Comparison of ENCODE assay signal across 9 mouse cellular contexts in the genomic region with DNA sequence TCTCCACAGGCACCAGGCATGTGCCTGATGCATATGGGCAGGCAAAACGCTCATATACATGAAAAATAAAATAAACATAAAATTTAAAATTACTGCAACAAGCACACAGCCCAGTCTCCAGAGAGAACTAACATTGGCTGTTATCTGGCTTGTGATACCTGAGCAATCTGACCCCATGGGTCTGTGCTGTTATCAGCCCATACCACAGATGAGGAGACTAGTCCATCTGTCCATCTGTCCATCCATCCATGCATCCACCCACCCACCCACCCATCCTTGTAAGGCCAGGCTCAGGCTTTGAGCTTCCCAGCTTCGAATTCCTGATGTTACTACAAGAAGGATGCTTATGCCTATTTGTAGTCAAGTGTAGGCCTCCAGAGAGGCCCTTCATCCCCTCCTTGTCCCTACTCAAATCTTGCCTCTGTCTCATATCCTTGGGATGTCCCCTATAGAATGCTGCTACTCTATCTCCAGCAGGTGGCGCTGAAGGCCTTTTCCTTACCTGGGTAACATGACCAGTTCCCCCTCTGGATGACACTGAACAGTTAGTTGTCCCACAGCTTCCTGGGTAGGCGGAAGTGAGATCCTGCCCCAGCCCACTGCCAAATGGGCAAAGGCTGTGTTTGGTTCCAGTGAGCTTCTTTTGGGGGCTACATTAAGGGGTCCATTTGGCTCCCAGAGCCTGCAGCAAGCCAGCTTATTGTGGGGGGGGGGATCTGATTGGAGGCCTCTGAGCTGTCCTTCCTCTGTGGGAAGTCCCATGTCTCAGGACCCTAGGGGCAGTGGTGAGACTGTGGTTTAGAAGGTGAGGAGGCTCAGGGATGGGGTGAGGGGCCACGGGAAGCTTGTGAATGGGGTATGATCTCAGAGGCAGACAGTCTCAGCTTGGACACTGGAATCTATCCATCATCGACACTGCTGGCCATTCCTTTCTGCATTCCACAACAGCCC. TPM values are rescaled to one million over a fixed set of nuclear protein-coding genes. Genes with fewer than 3 reads are reported as not detected.
DNase-seq lines count a peak whose midpoint lies in the region; ATAC-seq and TF ChIP-seq lines count a peak whose summit lies in the region.
"Had no signal": no experiment of that assay in that cellular context is flagged by ENCODE, and none has a peak within 500 bp of the region (broad histone marks: within the 10 kb centered on the region; RNA-seq: fewer than 3 reads in every experiment).

No protein-coding gene starts in this region.

- 43% methylated on average over 6 of the region's 6 CpGs for WGBS in embryonic facial prominence, embryonic 14.5 days
- 46% methylated on average over 6 of the region's 6 CpGs for WGBS in midbrain, embryonic 10.5 days
- WGBS in spleen, adult 2 months: 35% methylated on average over 6 of the region's 6 CpGs

- H3K36me3 ChIP-seq in embryonic facial prominence, embryonic 14.5 days (ENCODE audit: control insufficient read depth, insufficient read depth, low read length): no peaks in the 10 kb centered on the region
- H3K36me3 ChIP-seq in midbrain, embryonic 10.5 days: no peaks in the 10 kb centered on the region
- H3K36me3 ChIP-seq in spleen, adult 2 months (ENCODE audit: control insufficient read depth, insufficient read depth, low read length): no peaks in the 10 kb centered on the region

- H3K27me3 ChIP-seq in embryonic facial prominence, embryonic 14.5 days (replicated peaks; ENCODE audit: control insufficient read depth, insufficient read depth, low read length): no peaks in the 10 kb centered on the region
- no peaks in the 10 kb centered on the region for H3K27me3 ChIP-seq in midbrain, embryonic 10.5 days (ENCODE audit: low read depth, poor library complexity, severe bottlenecking)
- no peaks in the 10 kb centered on the region for H3K27me3 ChIP-seq in spleen, adult 2 months (ENCODE audit: control insufficient read depth, insufficient read depth, low read length)

- no peak overlapping the region for H3K27ac ChIP-seq in embryonic facial prominence, embryonic 14.5 days (replicated peaks; ENCODE audit: low read depth, low read length)
- no peak overlapping the region for H3K27ac ChIP-seq in midbrain, embryonic 10.5 days (replicated peaks)
- no peak overlapping the region for H3K27ac ChIP-seq in spleen, adult 2 months (ENCODE audit: insufficient read depth, low read length)

- no peak overlapping the region for H3K9ac ChIP-seq in embryonic facial prominence, embryonic 14.5 days (ENCODE audit: low read depth, low read length)

- no peak for TF ChIP-seq POLR2A in spleen, adult 2 months (IDR thresholded peaks at IDR 0.05; ENCODE audit: low read depth, low read length)

- no peaks in the 10 kb centered on the region for H3K4me1 ChIP-seq in embryonic facial prominence, embryonic 14.5 days (ENCODE audit: control insufficient read depth, insufficient read depth, low read length)
- no peaks in the 10 kb centered on the region for H3K4me1 ChIP-seq in midbrain, embryonic 10.5 days
- H3K4me1 ChIP-seq in spleen, adult 2 months (ENCODE audit: control insufficient read depth, insufficient read depth, insufficient read length): no peaks in the 10 kb centered on the region; the same call in 1 of the 2 replicates

- no peak overlapping the region for H3K4me3 ChIP-seq in embryonic facial prominence, embryonic 14.5 days (ENCODE audit: low read depth, low read length)
- H3K4me3 ChIP-seq in midbrain, embryonic 10.5 days: no peak overlapping the region
- H3K4me3 ChIP-seq in spleen, adult 2 months (ENCODE audit: extremely low read depth, insufficient read depth, insufficient read length): no peak overlapping the region

- no peaks in the 10 kb centered on the region for H3K9me3 ChIP-seq in embryonic facial prominence, embryonic 14.5 days (ENCODE audit: control insufficient read depth, low read length)
- H3K9me3 ChIP-seq in midbrain, embryonic 10.5 days (replicated peaks): no peaks in the 10 kb centered on the region

- peak; percentile 47; the same call in 1 of the 2 replicates for TF ChIP-seq CTCF in spleen, adult 2 months (IDR thresholded peaks at IDR 0.05; ENCODE audit: extremely low read depth, insufficient read depth, insufficient read length, insufficient replicate concordance)

- intact Hi-C loops in heart, postnatal 25 days (cut with DNase I): loop anchor here (1.0 to 5.0 kb wide), 2 partner anchors 48 to 102 kb away; no protein-coding TSS in a partner anchor
- intact Hi-C loops in left cerebral cortex, postnatal 14 days (cut with DNase I): loop anchor here (2.0 kb wide), 1 partner anchor 49 kb away; no protein-coding TSS in a partner anchor

- ATAC-seq in embryonic facial prominence, embryonic 14.5 days (ENCODE audit: low read depth): peak; percentile 80
- peak; percentile 85 to 89 for ATAC-seq in hematopoietic stem cell, adult 5-6 weeks (replicated peaks in 1 of 2; ENCODE audit: insufficient read depth in 1 of 2, low FRiP score in 2 of 2, low TSS enrichment in 1 of 2, low read depth in 1 of 2, poor library complexity in 2 of 2, severe bottlenecking in 2 of 2)

- H3K4me2 ChIP-seq in embryonic facial prominence, embryonic 14.5 days (ENCODE audit: low read depth, low read length): no peak overlapping the region

- peak; percentile 94 for DNase-seq in heart, adult 11 months
- no peak for DNase-seq in heart, postnatal 25 days (ENCODE audit: low spot score)
- peak; percentile 63 for DNase-seq in adrenal gland, adult 2 months
- peak; percentile 79 for DNase-seq in embryonic facial prominence, embryonic 14.5 days (ENCODE audit: low spot score)
- peak; percentile 74 to 80 for DNase-seq in left cerebral cortex, postnatal 14 days (ENCODE audit: low spot score in 2 of 2)
- DNase-seq in midbrain, embryonic 10.5 days (ENCODE audit: low spot score): peak; percentile 65
- peak; percentile 25 to 48 for DNase-seq in spleen, adult 2 months (ENCODE audit: low read depth in 1 of 2, low spot score in 2 of 2)

RNA-seq across cellular contexts. Expression of gene 2510039O18Rik, which starts 19.5 kb away (rescaled TPM):
- total RNA-seq in heart, postnatal 25 days (2021): 10 to 100 TPM; 36.4 to 39.3 TPM
- 10 to 100 TPM; 44.4 TPM for total RNA-seq in adrenal gland, adult 2 months (2021)
- polyA plus RNA-seq in adrenal gland, adult 2 months (2012; rRNA removed): 119 and 120 TPM in 2 replicates
- 23.0 and 23.4 TPM in 2 replicates for polyA plus RNA-seq in embryonic facial prominence, embryonic 14.5 days (2014; fragmentation: Nextera tagmentation; extraction: Ambion mirVana)
- 25.0 and 31.0 TPM in 2 replicates for total RNA-seq in hematopoietic stem cell, adult 5-6 weeks (2017)
- total RNA-seq in left cerebral cortex, postnatal 14 days (2021): 10 to 100 TPM; 26.8 to 30.6 TPM
- 11.6 and 11.7 TPM in 2 replicates for polyA plus RNA-seq in midbrain, embryonic 10.5 days (2016; fragmentation: Nextera tagmentation; extraction: Ambion mirVana)
- polyA plus RNA-seq in spleen, adult 2 months (2012; rRNA removed): 80.5 and 111 TPM in 2 replicates

RNA-seq across cellular contexts. Expression of gene Plod1, which starts 23.6 kb away (rescaled TPM):
- 10 to 100 TPM; 79.5 to 97.6 TPM for total RNA-seq in heart, postnatal 25 days (2021)
- total RNA-seq in adrenal gland, adult 2 months (2021): 10 to 100 TPM; 36.4 to 44.0 TPM
- 36.1 and 46.5 TPM in 2 replicates for polyA plus RNA-seq in adrenal gland, adult 2 months (2012; rRNA removed)
- 83.8 and 102 TPM in 2 replicates for polyA plus RNA-seq in embryonic facial prominence, embryonic 14.5 days (2014; fragmentation: Nextera tagmentation; extraction: Ambion mirVana)
- 10.5 and 11.4 TPM in 2 replicates for total RNA-seq in hematopoietic stem cell, adult 5-6 weeks (2017)
- 10 to 100 TPM; 20.3 to 21.8 TPM for total RNA-seq in left cerebral cortex, postnatal 14 days (2021)
- polyA plus RNA-seq in midbrain, embryonic 10.5 days (2016; fragmentation: Nextera tagmentation; extraction: Ambion mirVana): 26.9 and 28.2 TPM in 2 replicates
- 16.2 and 16.7 TPM in 2 replicates for polyA plus RNA-seq in spleen, adult 2 months (2012; rRNA removed)

RNA-seq across cellular contexts. Expression of gene Nppb, which starts 25.4 kb away (rescaled TPM):
- 100 to 1,000 TPM; 169 to 448 TPM for total RNA-seq in heart, postnatal 25 days (2021)
- total RNA-seq in adrenal gland, adult 2 months (2021): 1 to 10 TPM in 1 of 2 experiments, not detected in 1; 9.8 TPM
- polyA plus RNA-seq in adrenal gland, adult 2 months (2012; rRNA removed): not detected in 2 replicates
- 0.28 TPM in 1 of 2 replicates, not detected in the other for polyA plus RNA-seq in embryonic facial prominence, embryonic 14.5 days (2014; fragmentation: Nextera tagmentation; extraction: Ambion mirVana)
- total RNA-seq in hematopoietic stem cell, adult 5-6 weeks (2017): not detected in 2 replicates
- total RNA-seq in left cerebral cortex, postnatal 14 days (2021): not detected
- not detected in 2 replicates for polyA plus RNA-seq in midbrain, embryonic 10.5 days (2016; fragmentation: Nextera tagmentation; extraction: Ambion mirVana)
- polyA plus RNA-seq in spleen, adult 2 months (2012; rRNA removed): not detected in 2 replicates

RNA-seq across cellular contexts. Expression of gene Nppa, which starts 40.4 kb away (rescaled TPM):
- 1,000 to 10,000 TPM; 2,183 to 2,475 TPM for total RNA-seq in heart, postnatal 25 days (2021)
- total RNA-seq in adrenal gland, adult 2 months (2021): not detected
- not detected in 2 replicates for polyA plus RNA-seq in adrenal gland, adult 2 months (2012; rRNA removed)
- not detected in 2 replicates for polyA plus RNA-seq in embryonic facial prominence, embryonic 14.5 days (2014; fragmentation: Nextera tagmentation; extraction: Ambion mirVana)
- total RNA-seq in hematopoietic stem cell, adult 5-6 weeks (2017): not detected in 2 replicates
- 1 to 10 TPM in 1 of 2 experiments, under 1 TPM in 1; 0.53 to 1.3 TPM for total RNA-seq in left cerebral cortex, postnatal 14 days (2021)
- 0.25 and 0.67 TPM in 2 replicates for polyA plus RNA-seq in midbrain, embryonic 10.5 days (2016; fragmentation: Nextera tagmentation; extraction: Ambion mirVana)
- polyA plus RNA-seq in spleen, adult 2 months (2012; rRNA removed): 0.32 TPM in 1 of 2 replicates, not detected in the other
- total RNA-seq: adrenal gland, postnatal 4 days had no signal

RNA-seq across cellular contexts. Expression of gene Mfn2, which starts 55.7 kb away (rescaled TPM):
- 100 to 1,000 TPM; 689 to 706 TPM for total RNA-seq in heart, postnatal 25 days (2021)
- 100 to 1,000 TPM; 164 to 221 TPM for total RNA-seq in adrenal gland, adult 2 months (2021)
- 77.6 and 98.7 TPM in 2 replicates for polyA plus RNA-seq in adrenal gland, adult 2 months (2012; rRNA removed)
- polyA plus RNA-seq in embryonic facial prominence, embryonic 14.5 days (2014; fragmentation: Nextera tagmentation; extraction: Ambion mirVana): 37.0 and 37.5 TPM in 2 replicates
- total RNA-seq in hematopoietic stem cell, adult 5-6 weeks (2017): 27.5 and 29.5 TPM in 2 replicates
- 100 to 1,000 TPM; 184 TPM for total RNA-seq in left cerebral cortex, postnatal 14 days (2021)
- 45.1 and 53.2 TPM in 2 replicates for polyA plus RNA-seq in midbrain, embryonic 10.5 days (2016; fragmentation: Nextera tagmentation; extraction: Ambion mirVana)
- polyA plus RNA-seq in spleen, adult 2 months (2012; rRNA removed): 18.4 and 18.8 TPM in 2 replicates

Comparison
In these comparisons a context has a peak if more than half of its experiments do, and no peak if none do; other contexts are left out.
1. RNA of gene Nppb, which starts 25.4 kb away (total RNA-seq): 169 to 448 TPM in heart, postnatal 25 days; 9.8 TPM in adrenal gland, adult 2 months, not detected in left cerebral cortex, postnatal 14 days and not detected in hematopoietic stem cell, adult 5-6 weeks; every median in the first group is over 10 times any median in the second.